Mouse (Mus musculus) forebrain, postnatal 0 days (tissue): ENCODE measurements at regions not wholly inside any gene's neighbourhood (a gene's known extent, or its start where the extent isn't known, plus 50 kb on each side); places are given as distances from the start of the nearest gene placed in this dataset.
A peak's percentile ranks its signal among the peaks of the same experiment; 100 is the strongest.
"Not testable (repeated sequence)": the region's sequence is repeated elsewhere in the genome, so short reads cannot be mapped to it uniquely, and the experiment has no call there.

Source experiments
- ATAC-seq: fragments of 200-750 bp; cut with Nextera tagmentation; 2 replicates; pipeline ENCODE4 v1.8.0; 2017; ENCODE audit warnings: mild to moderate bottlenecking, moderate library complexity
- DNase-seq: peaks from one replicate; pipeline ENCODE4 v3.0.0-alpha.2; 2015
- H3K27ac ChIP-seq: fragments of 300-500 bp; sonication (generic); 2 replicates; pipeline ENCODE4 v1.5.1; 2014; ENCODE audit warnings: low read depth, mild to moderate bottlenecking, antibody characterized with exemption, low read length, moderate library complexity, mixed read lengths
- H3K27me3 ChIP-seq: fragments of 300-500 bp; sonication (generic); 2 replicates; pipeline ENCODE4 v1.6.1; 2014; ENCODE audit warnings: mild to moderate bottlenecking, low read length, mixed read lengths; ENCODE audit not compliant: insufficient read depth
- H3K36me3 ChIP-seq: fragments of 300-500 bp; sonication (generic); 2 replicates; pipeline ENCODE4 v1.6.1; 2014; ENCODE audit warnings: mild to moderate bottlenecking, moderate library complexity; ENCODE audit not compliant: insufficient read depth
- H3K4me1 ChIP-seq: fragments of 300-500 bp; sonication (generic); 2 replicates; pipeline ENCODE4 v1.6.1; 2014; ENCODE audit warnings: antibody characterized with exemption; ENCODE audit not compliant: insufficient read depth
- H3K4me2 ChIP-seq: fragments of 300-500 bp; sonication (generic); 2 replicates; pipeline ENCODE4 v1.6.1; 2014; ENCODE audit warnings: low read depth, mild to moderate bottlenecking, moderate library complexity
- H3K4me3 ChIP-seq: fragments of 300-500 bp; sonication (generic); 2 replicates; pipeline ENCODE4 v1.5.1; 2014; ENCODE audit warnings: low read depth, low read length, mixed read lengths
- H3K9ac ChIP-seq: fragments of 300-500 bp; sonication (generic); 2 replicates; pipeline ENCODE4 v1.6.1; 2014; ENCODE audit warnings: mild to moderate bottlenecking
- H3K9me3 ChIP-seq: fragments of 300-500 bp; sonication (generic); 2 replicates; pipeline ENCODE4 v1.6.1; 2016; ENCODE audit warnings: low read length
- CTCF ChIP-seq: sonication (generic); IDR thresholded peaks from 2 replicates; pipeline ENCODE4 v1.5.1; 2016; ENCODE audit warnings: antibody characterized with exemption, control low read depth, low read depth
- WGBS: fragments of 180-500 bp; shearing (Covaris S2); extraction: QIAGEN DNeasy Blood & Tissue Kit; methylation state at CpG from one replicate; pipeline ENCODE4 v1.1.7; 2014; 5-methylcytosine and 5-hydroxymethylcytosine counted together

DNA sequence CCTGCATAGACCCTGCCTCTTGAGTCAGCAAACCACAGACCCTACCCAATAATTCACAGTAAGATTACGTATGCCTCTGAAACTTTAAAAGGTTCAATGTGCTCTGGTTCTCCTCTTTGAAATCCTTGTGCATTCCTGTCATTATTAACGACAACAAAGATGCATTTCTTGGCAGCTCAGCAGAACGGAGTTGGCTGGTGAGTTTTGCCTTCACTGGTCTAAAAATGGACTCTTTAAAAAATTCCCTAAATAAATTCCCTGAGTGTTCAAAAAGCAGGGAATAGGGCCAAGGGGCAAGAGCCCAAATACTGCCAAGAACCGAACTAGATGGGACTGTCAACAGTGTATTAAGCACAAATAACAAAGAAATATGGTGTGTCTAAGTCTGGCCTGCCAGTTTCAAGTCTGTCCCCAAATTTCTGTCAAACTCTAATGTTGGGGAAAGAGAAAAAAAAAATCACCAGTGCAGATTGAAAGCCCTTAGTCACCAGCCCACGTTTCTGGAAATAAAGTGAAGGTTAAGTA, 163.2 kb upstream of the Gm17728 start:
- no peak for ATAC-seq
- Histone ChIP-seq H3K9me3 (no peaks in the 10 kb centered on the region), H3K4me1 (no peaks in the 10 kb centered on the region), H3K36me3 (no peaks in the 10 kb centered on the region), H3K27me3 (no peaks in the 10 kb centered on the region), H3K4me3 (no peak overlapping the region), H3K9ac (no peak overlapping the region), H3K4me2 (no peak overlapping the region), H3K27ac (no peak overlapping the region)
- no peak for DNase-seq
- no peak for TF ChIP-seq CTCF
- 16% methylated on average over 5 of the region's 5 CpGs for WGBS

- no peak for TF ChIP-seq CTCF
- no peaks in the 10 kb centered on the region for H3K4me1 ChIP-seq
- no peak for DNase-seq
- H3K9me3 ChIP-seq, result no peaks in the 10 kb centered on the region
- H3K4me2 ChIP-seq, result no peak overlapping the region
- no peaks in the 10 kb centered on the region for H3K27me3 ChIP-seq
- no peak overlapping the region for H3K9ac ChIP-seq
- H3K27ac ChIP-seq, result no peak overlapping the region
- H3K4me3 ChIP-seq, result no peak overlapping the region
- ATAC-seq, result no peak
- 68% methylated on average over 3 of the region's 3 CpGs for WGBS
- no peaks in the 10 kb centered on the region for H3K36me3 ChIP-seq
These were observed 153.1 kb upstream of the Gm17728 start for GRCm38 (mm10) chr17:9268776-9269175.

DNA sequence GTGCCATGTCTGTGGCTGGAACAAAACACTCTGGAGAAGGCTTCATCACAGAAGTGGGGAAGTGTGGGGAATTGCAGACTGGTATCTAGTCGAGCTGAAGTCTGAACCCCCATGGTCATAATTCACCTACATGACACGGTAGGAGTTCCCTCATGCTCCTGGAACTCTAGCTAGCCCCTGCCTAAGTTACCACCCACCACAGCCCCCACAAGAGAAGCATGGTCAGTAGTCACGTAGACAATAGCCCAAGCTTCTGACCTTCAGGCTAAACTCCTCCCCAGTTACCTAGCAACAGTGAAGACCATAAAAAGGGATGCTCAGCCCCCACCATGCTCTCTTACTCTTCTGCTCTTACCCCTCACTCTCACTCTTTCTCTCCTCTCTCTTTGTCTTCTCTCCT, 143.8 kb upstream of the Gm17728 start:
- not testable (repeated sequence) for H3K27ac ChIP-seq, DNase-seq, H3K4me1 ChIP-seq, H3K4me3 ChIP-seq, H3K9ac ChIP-seq, H3K4me2 ChIP-seq, H3K27me3 ChIP-seq, ATAC-seq, H3K36me3 ChIP-seq, H3K9me3 ChIP-seq
- 40% methylated on average over 3 of the region's 3 CpGs for WGBS

DNA sequence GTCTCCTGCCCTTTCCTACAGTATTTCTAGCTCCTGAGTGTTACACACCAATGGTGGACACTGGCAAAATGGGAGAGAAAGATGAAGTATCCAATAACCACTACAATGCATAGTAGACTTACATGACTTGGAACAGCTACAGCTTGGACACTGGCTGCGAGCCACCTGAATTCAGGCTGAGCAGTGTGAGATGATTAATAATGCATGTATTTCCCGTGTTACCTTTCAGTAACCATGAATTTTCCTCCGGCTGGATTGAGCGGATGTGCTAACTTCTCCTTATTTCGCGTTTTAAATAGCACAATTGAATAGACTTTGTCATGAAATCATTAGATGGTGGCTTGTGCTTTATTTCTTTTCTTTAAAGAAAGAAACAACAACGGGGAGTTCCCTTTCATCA, 142.4 kb upstream of the Gm17728 start:
- Histone ChIP-seq H3K27me3 (no peaks in the 10 kb centered on the region), H3K9me3 (no peaks in the 10 kb centered on the region), H3K4me1 (peaks cover 4% of the 10 kb centered on the region; the same call in 1 of the 2 replicates), H3K4me3 (no peak overlapping the region), H3K27ac (no peak overlapping the region), H3K4me2 (no peak overlapping the region), H3K9ac (no peak overlapping the region), H3K36me3 (no peaks in the 10 kb centered on the region)
- WGBS, result 14% methylated on average over 7 of the region's 7 CpGs
- no peak for DNase-seq
- no peak for ATAC-seq
- no peak for TF ChIP-seq CTCF

- no peak for TF ChIP-seq CTCF
- Histone ChIP-seq H3K4me2 (no peak overlapping the region), H3K27me3 (no peaks in the 10 kb centered on the region), H3K36me3 (no peaks in the 10 kb centered on the region), H3K9ac (no peak overlapping the region), H3K27ac (no peak overlapping the region), H3K4me1 (peaks cover 4% of the 10 kb centered on the region; the same call in 1 of the 2 replicates), H3K9me3 (no peaks in the 10 kb centered on the region), H3K4me3 (no peak overlapping the region)
- WGBS, result 84% methylated on average over 5 of the region's 5 CpGs
- no peak for DNase-seq
- no peak for ATAC-seq
These were observed 140.0 kb upstream of the Gm17728 start for GRCm38 (mm10) chr17:9281891-9282290.

GRCm38 (mm10) chr17:9282333-9283176, 139.3 kb upstream of the Gm17728 start:
- DNase-seq (no peak), ATAC-seq (no peak)
- peaks cover 4% of the 10 kb centered on the region; the same call in 1 of the 2 replicates for H3K4me1 ChIP-seq
- 92% methylated on average over 7 of the region's 7 CpGs for WGBS
- no peak for TF ChIP-seq CTCF
- H3K36me3 ChIP-seq, result no peaks in the 10 kb centered on the region
- no peak overlapping the region for H3K9ac ChIP-seq
- no peaks in the 10 kb centered on the region for H3K9me3 ChIP-seq
- no peak overlapping the region for H3K4me3 ChIP-seq
- no peak overlapping the region for H3K27ac ChIP-seq
- no peaks in the 10 kb centered on the region for H3K27me3 ChIP-seq
- H3K4me2 ChIP-seq, result no peak overlapping the region

GRCm38 (mm10) chr17:9286431-9286830, 135.4 kb upstream of the Gm17728 start:
- Histone ChIP-seq H3K9me3 (no peaks in the 10 kb centered on the region), H3K36me3 (no peaks in the 10 kb centered on the region), H3K27me3 (no peaks in the 10 kb centered on the region), H3K4me2 (no peak overlapping the region), H3K9ac (no peak overlapping the region), H3K27ac (no peak overlapping the region), H3K4me1 (no peaks in the 10 kb centered on the region), H3K4me3 (no peak overlapping the region)
- no peak for ATAC-seq
- peak; percentile 29 for TF ChIP-seq CTCF
- WGBS, result 57% methylated on average over 5 of the region's 5 CpGs
- DNase-seq, result no peak
